Mouse (Mus musculus): ENCODE measurements around the gene Plk3. TPM values are rescaled to one million over a fixed set of nuclear protein-coding genes. Genes with fewer than 3 reads are reported as not detected.

Gene Plk3
- 3.1 and 11.0 TPM in 2 replicates for polyA plus RNA-seq (2021; fragmentation: Nextera tagmentation)
- long read RNA-seq, experiment 1, transcript Plk3-201 (15 exons, 2,378 nt) = major isoform, 77 of 105 reads
- long read RNA-seq, experiment 1, partial matches to known transcripts = 6 of 105 reads
- long read RNA-seq, experiment 1, other reads (novel, unspliced or antisense) = 22 of 105 reads
- long read RNA-seq, experiment 2, partial matches to known transcripts = 4 of 6 reads
- long read RNA-seq, experiment 2, other reads (novel, unspliced or antisense) = 1 of 6 reads

DNA sequence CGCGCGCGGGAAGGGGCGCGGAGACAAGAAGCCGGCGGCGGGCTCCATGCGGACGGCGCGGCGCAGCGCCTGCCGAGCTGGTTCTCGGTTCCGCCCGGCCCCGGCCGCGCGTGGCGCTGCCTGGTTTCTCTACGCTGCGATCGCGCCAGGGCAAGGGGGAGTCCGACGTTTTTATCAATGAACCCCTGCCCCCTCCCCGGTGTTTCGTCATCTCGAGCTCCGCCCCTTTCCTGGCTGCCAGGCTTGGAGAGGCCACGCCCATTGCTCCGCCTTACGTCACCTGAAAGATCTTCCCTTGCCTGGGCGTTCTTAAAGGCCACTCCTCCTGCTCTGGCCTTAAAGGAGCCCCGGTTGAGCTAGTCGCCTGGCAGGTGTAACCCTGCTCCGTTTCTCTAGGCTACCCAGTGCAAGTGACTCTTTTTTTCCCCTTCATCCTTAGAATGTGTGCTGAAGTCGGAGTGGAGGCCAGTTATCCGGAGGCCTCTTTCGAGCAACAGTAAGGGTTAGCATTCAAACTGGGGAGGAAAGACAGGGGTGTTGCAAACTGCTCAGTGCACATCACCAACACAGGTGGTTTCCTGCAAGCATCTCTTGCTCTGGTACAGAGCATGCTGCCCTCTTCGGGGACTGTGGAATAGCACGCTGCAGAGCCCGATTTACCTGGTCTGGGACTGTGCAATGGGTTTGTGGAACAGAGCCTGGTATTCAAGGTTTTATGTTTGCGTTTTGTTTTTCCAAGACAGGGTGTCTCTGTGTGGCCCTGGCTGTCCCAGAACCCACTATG, at the start of gene Plk3:
Gene Plk3 (minus strand): TSS at position 147 of the 784 bp plus-strand sequence.

DNA sequence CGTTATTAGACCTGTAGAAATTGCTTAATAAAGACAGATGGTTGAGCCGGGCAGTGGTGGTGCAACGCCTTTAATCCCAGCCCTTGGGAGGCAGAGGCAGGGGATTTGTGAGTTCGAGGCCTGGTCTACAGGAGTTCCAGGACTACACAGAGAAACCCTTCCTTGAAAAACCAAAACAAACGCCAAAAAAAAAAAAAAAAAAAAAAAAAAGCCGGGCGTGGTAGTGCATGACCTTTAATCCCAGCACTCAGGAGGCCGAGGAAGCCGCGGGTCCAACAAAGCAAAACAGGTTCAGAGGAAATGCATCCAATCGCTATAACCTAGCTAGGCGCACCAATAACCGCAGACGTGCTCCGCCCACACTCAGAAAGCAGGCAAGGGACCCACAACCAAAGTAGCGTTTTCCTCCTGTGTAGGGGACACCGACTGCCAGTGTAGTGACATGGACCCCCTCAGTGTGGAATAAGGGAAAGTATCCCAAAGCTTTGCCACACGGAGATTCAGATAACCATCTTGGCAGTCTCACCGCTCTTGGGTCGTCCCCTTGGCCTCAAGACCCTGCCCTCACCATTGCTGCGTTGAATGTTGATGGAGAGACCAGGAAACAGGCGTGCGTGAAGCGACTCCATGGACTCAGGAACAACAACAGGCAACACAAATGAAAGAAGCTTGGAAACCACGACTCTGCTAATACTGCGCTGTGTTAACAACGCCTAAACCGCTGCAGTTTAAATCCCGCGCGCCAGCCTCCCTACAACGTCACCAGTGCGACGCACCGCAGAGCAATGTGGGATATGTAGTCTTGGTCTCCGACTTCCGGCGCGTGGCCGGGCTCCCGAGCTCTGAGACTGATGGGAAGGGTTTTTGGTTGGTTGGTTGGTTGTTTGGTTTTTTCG, 48.3 kb upstream of the Plk3 start, which contains the start of gene Kif2c:
Gene Kif2c (minus strand): TSS at position 777 of the 896 bp plus-strand sequence.

DNA sequence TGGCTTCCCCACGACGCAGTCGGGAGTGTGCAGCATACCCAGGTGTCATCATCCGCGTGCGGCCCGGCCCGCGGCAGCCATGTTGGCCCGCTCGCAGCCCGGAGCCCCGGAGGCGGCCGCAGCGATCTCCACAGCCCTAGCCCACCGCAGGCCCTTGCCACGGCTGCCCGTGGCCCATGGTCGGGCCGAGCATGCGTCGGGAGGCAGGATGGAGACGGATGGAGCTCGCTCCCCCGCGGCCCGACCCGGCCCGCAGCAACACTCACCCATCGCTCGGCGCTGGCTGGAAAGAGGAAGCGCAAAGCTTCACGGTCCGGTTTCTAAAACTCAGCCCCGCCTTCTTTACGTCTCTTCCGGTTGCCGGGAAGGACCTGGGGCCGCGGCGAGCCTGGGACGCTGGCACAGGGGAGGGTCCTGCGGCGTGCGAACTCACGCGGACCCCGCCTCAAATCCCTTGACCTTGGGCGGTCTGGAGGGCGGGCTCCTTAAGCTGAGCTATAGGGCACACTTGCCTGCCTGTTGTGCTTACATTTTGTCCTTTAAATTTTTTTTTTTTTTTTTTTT, 22.1 kb upstream of the Plk3 start, which contains the start of gene Rps8:
Gene Rps8 (minus strand): TSS at position 452 of the 564 bp plus-strand sequence.

DNA sequence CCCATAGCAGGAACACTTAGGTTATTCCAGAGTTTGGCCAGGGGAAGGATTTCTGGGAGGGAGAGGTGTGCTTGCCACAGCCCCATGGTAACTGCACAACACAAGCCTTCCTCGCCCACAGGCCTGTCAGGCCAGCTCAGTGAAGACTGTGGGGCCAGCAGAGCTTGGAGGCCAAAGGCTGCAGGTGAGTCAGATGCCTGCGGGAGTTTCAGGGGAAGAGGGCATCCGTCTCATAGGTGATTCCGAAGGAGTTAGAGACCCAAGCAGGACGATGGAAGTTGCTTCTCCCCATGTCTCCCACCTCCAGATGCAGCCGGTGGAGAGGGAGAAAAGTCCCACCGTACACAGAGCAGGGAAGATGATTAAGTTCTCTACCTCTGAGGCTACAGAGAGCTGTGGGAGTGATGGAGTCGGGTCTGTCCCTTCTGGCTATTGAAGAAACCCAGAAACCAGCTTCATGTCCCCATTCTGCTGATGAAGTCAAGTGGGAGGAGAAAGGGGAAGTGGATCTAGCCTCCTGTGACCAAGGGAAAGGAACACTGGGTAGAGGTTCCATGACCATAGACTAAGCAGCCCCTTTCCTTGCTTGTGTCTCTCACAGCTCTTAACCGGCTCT, 7.0 kb downstream of the Plk3 start, which contains the start of gene Tctex1d4:
Gene Tctex1d4 (plus strand): TSS at position 120 of the 616 bp plus-strand sequence.

DNA sequence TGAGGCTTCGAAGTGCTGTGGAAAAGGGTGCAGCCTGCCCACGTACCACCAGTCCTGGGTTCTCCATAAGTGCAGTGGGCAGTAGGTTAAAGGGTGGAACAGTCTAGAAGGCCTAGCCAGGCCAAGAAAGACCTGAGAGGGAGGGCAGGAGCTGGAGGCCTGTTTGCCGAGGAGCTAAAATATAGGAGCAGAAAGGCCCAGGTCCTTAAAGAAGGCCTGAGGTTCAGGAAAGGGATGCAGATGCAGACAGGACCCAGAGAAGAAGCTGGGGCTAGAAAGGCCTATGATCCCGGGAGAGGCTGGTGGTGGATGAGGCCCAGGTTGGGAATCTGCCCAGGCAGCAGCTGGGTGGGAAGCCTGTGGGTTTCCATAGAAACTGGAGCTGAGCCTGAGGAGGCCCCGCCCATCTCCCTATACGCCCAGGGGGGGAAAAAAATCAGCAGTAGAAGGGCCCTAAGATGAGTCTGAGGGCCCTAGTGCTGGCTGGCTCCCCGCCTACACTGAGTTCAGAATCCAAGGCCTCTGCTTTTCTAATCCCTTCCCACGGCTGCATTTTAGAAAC, 8.3 kb downstream of the Plk3 start, which contains the start of gene Btbd19:
Gene Btbd19 (minus strand): TSS at position 378 of the 562 bp plus-strand sequence.

DNA sequence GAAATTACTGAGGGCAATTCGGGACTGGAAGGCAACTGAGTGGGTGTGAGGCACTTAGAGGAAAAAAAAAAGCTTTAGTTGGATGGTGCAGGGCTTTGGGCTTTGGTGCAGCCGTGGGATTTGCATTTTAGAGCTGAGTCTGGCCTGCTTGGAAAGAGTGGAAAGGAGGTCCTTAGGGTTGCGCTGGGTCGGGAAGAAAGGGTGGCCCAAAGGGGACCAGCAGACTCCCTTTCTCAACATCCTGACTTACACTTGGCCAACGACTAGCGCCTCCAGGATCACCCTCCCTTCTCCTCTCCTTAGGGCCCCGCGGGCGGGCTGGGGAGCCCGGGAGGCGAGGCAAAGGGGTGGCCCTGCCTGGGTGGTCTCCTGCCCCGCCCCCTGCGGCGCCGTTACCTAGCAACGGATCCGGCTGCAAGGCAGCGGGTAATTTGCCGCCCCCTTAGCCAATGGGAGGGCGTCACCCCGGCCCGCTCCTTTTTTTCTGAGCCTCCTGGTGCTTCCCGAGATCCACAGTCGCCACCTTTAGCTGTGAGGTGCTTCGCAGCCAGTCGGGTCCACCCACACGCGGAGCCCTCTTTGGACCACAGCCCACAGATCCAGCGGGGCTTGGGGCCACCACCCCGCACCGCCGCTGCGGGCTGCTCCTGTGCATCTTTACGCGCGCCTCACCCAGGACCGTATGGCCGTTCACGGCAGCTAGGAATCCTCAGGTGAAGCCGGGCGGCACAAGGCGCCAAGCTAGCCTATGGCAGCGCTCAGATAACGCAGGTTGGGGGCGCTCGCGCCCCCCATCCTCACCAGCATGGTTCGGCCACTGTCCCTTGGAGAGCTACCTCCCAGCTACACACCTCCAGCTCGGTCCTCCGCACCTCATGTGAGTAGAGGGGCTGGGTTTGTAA, 38.0 kb downstream of the Plk3 start, which contains the start of gene Ptch2:
Gene Ptch2 (plus strand): TSS at position 525 of the 902 bp plus-strand sequence.

Other genes with a start within 250 kb of the Plk3 start
- 56.2 and 74.4 TPM in 2 replicates for gene Urod, start 139.6 kb downstream of the Plk3 start, polyA plus RNA-seq (2021; fragmentation: Nextera tagmentation)
- gene Hectd3, start 138.6 kb downstream of the Plk3 start, polyA plus RNA-seq (2021; fragmentation: Nextera tagmentation) = 11.4 and 13.0 TPM in 2 replicates
- 20.0 and 23.7 TPM in 2 replicates for gene Eif2b3, start 114.6 kb downstream of the Plk3 start, polyA plus RNA-seq (2021; fragmentation: Nextera tagmentation)
- 0.11 and 0.15 TPM in 2 replicates for gene Ptch2, start 37.9 kb downstream of the Plk3 start, polyA plus RNA-seq (2021; fragmentation: Nextera tagmentation)
- gene Btbd19, start 8.2 kb downstream of the Plk3 start, polyA plus RNA-seq (2021; fragmentation: Nextera tagmentation) = 7.6 and 10.6 TPM in 2 replicates
- gene Tctex1d4, start 7.2 kb downstream of the Plk3 start, polyA plus RNA-seq (2021; fragmentation: Nextera tagmentation) = 0.61 and 1.8 TPM in 2 replicates
- 1,015 and 1,443 TPM in 2 replicates for gene Rps8, start 22.3 kb upstream of the Plk3 start, polyA plus RNA-seq (2021; fragmentation: Nextera tagmentation)
- gene Kif2c, start 48.7 kb upstream of the Plk3 start, polyA plus RNA-seq (2021; fragmentation: Nextera tagmentation) = 0.09 and 0.22 TPM in 2 replicates
- gene Tmem53, start 118.0 kb upstream of the Plk3 start, polyA plus RNA-seq (2021; fragmentation: Nextera tagmentation) = 11.1 and 12.3 TPM in 2 replicates
- 0.40 and 0.42 TPM in 2 replicates for gene Armh1, start 118.2 kb upstream of the Plk3 start, polyA plus RNA-seq (2021; fragmentation: Nextera tagmentation)

Data from left cerebral cortex, adult 6 months (tissue).